Mouse (Mus musculus) liver, embryonic 16.5 days (tissue): ENCODE measurements around the gene Mthfsd. TPM values are rescaled to one million over a fixed set of nuclear protein-coding genes. Genes with fewer than 3 reads are reported as not detected.

Experiments
- ATAC-seq: fragments of 200-750 bp; cut with Nextera tagmentation; 2 replicates; pipeline ENCODE4 v1.8.0; 2017; ENCODE audit warnings: low read depth, mild to moderate bottlenecking, moderate number of reproducible peaks, moderate library complexity
- H3K27ac ChIP-seq: fragments of 300-500 bp; sonication (generic); 2 replicates; pipeline ENCODE4 v1.5.1; 2014; ENCODE audit warnings: mild to moderate bottlenecking, low read length
- H3K27me3 ChIP-seq: fragments of 300-500 bp; sonication (generic); 2 replicates; pipeline ENCODE4 v1.6.1; 2014; ENCODE audit warnings: low read depth, low read length, mixed read lengths; ENCODE audit not compliant: control insufficient read depth, insufficient read depth
- H3K36me3 ChIP-seq: fragments of 300-500 bp; sonication (generic); 2 replicates; pipeline ENCODE4 v1.6.1; 2014; ENCODE audit warnings: mild to moderate bottlenecking; ENCODE audit not compliant: control insufficient read depth, insufficient read depth
- H3K4me1 ChIP-seq: fragments of 300-500 bp; sonication (generic); 2 replicates; pipeline ENCODE4 v1.6.1; 2014; ENCODE audit warnings: low read depth, low read length, mixed read lengths; ENCODE audit not compliant: control insufficient read depth
- H3K4me2 ChIP-seq: fragments of 300-500 bp; sonication (generic); 2 replicates; pipeline ENCODE4 v1.6.1; 2014; ENCODE audit warnings: low read depth, low read length, mixed read lengths
- H3K4me3 ChIP-seq: fragments of 300-500 bp; sonication (generic); 2 replicates; pipeline ENCODE4 v1.5.1; 2014; ENCODE audit warnings: low read depth, mild to moderate bottlenecking, low read length
- H3K9ac ChIP-seq: fragments of 300-500 bp; sonication (generic); 2 replicates; pipeline ENCODE4 v1.6.1; 2014; ENCODE audit warnings: low read depth, low read length
- H3K9me3 ChIP-seq: fragments of 300-500 bp; sonication (generic); replicated peaks from 2 replicates; pipeline ENCODE4 v1.6.1; 2016; ENCODE audit warnings: low read length; ENCODE audit not compliant: control insufficient read depth
- WGBS: fragments of 180-500 bp; shearing (Covaris S2); extraction: QIAGEN DNeasy Blood & Tissue Kit; methylation state at CpG from one replicate; pipeline ENCODE4 v1.1.7; 2014; ENCODE audit not compliant: insufficient replicate concordance; 5-methylcytosine and 5-hydroxymethylcytosine counted together
- polyA plus RNA-seq: library from polyadenylated mRNA; unstranded; fragments of >200 nt; fragmentation: Nextera tagmentation; extraction: Ambion mirVana; gene quantifications from 2 replicates; pipeline ENCODE4 v1.2.1, GENCODE M21; 2015

Mthfsd gene
- polyA plus RNA-seq, 1 experiment from 2014 or later = 17.0 TPM

DNA sequence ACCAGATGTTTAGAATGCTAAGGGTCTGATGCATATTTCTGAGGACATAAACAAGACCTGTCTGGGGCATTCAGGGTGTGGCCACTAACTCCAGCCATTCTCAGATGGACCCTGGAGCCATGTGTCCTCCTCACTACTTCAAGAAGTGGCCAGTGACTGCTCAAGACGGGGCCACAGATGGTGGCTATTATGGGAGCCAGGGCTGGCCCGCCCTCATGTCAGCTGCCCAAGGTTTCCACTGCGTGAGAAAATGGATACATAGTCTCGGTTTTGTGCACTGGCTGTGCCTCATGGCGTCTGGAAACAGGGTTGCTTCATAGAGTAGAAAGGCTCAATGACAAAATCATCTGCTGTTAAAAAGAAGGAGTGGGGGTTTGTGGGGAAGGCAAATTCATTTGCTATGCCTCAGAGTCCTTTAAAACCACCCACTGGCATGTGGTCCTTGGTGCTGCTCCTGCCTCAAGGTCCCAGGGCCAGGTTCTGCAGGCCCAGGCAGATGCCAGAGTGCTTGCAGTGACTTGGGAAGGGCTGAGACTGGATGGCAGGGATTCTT lies 24.8 kb upstream of the Mthfsd start:
- no peaks in the 10 kb centered on the region; the same call in 1 of the 2 replicates for H3K9me3 ChIP-seq
- H3K4me3 ChIP-seq = no peak overlapping the region
- no peaks in the 10 kb centered on the region for H3K4me1 ChIP-seq
- H3K27ac ChIP-seq = no peak overlapping the region
- no peak overlapping the region for H3K9ac ChIP-seq
- H3K4me2 ChIP-seq = no peak overlapping the region
- no peaks in the 10 kb centered on the region for H3K36me3 ChIP-seq
- ATAC-seq = no peak
- H3K27me3 ChIP-seq = peaks cover 31% of the 10 kb centered on the region
- 58% methylated on average over 5 of the region's 5 CpGs for WGBS

DNA sequence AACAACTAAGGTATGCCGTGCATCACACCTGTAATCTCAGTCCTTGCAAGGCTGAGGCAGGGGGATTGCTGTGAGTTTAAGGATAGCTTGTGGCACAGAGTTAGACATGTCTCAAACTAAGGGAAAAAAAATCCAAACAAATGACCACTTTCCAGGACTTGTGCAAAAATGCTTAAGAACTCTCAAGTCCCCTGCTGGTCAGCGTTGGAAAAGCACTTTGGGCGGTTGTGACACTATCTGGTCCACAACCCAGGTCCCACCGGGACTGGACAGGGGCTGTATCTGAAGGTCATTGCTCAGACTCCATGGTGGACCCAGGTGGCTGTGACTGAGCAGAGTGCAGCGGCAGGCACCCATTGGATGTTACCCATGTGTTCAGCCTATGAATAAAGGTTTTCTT lies 22.3 kb upstream of the Mthfsd start:
- no peak overlapping the region for H3K4me2 ChIP-seq
- H3K27me3 ChIP-seq = peaks cover 56% of the 10 kb centered on the region
- ATAC-seq = no peak
- no peak overlapping the region for H3K9ac ChIP-seq
- no peaks in the 10 kb centered on the region for H3K9me3 ChIP-seq
- H3K4me3 ChIP-seq = no peak overlapping the region
- H3K4me1 ChIP-seq = no peaks in the 10 kb centered on the region
- no peak overlapping the region for H3K27ac ChIP-seq
- H3K36me3 ChIP-seq = no peaks in the 10 kb centered on the region
- WGBS = 26% methylated on average over 5 of the region's 5 CpGs

DNA sequence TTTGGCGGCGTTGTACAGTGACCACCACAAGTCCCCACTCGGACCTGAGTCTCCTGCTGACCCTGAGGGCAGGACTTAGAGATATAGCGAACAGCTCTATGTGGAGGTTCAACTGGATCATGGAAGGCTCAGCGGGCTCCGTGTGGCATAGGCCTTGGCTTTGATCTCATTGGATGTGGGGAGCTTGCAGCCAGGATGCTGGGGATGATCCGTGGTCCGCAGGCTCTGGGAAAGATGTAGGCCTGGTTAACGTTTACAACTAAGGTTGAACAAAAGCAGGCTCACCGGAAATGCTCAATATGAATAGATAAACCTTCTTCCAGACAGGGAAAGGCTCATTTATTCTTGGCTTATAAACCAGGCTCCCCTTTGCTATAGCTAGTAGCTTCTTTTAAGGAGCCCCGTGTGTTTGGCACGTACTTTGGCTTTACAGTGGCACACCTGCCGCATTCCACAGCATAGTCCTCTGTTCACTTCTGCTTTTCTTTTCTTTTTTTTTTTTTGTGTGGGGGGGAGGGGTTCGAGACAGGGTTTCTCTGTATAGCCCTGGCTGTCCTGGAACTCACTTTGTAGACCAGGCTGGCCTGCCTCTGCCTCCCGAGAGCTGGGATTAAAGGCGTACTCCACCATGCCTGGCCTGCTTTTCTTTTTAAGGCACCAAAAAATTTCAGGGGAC lies 21.2 kb upstream of the Mthfsd start:
- H3K4me2 ChIP-seq = no peak overlapping the region

DNA sequence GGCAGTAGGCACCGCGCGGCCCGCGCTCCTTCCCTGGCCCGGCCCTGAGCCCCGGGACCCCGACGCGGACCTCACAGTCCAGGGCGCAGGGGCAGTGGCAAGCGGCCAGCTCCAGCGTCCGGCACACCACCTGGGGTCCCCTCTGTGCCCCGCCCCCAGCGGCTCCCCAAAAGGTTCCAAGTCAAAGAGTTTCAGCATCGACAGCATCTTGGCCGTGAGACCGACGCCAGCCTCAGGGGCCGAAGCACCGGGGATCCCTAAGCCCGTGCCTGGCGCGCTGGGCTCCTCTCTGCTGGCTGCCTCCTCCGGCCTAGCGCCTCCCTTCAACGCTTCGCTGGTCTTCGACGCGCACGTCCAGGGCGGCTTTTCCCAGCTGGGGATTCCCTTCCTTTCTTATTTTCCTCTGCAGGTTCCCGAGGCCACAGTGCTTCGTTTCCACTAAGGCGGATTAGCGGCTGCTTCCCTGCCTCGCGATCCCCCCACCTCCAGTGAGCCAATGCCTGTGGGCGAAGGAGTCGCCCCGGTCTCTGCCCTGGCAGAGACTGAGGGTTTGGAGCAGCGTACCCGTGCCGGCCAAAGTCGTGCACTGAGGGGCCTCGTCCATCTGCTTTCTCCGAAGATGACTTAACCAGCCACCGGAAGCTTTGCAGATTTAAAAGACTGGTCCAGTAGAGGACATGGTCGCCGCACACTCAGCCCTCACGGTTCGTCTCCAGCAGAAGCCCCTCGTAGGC lies 20.5 kb upstream of the Mthfsd start:
- WGBS = 3% methylated on average over 55 of the region's 55 CpGs
- H3K27me3 ChIP-seq = peaks cover 73% of the 10 kb centered on the region
- ATAC-seq = no peak
- H3K4me1 ChIP-seq = no peaks in the 10 kb centered on the region
- H3K4me3 ChIP-seq = no peak overlapping the region
- no peak overlapping the region for H3K4me2 ChIP-seq
- H3K27ac ChIP-seq = no peak overlapping the region
- no peaks in the 10 kb centered on the region for H3K36me3 ChIP-seq
- no peak overlapping the region for H3K9ac ChIP-seq
- H3K9me3 ChIP-seq = no peaks in the 10 kb centered on the region

More for the DNA sequence above, 21.2 kb upstream of the Mthfsd start:
- Histone ChIP-seq H3K27ac (no peak overlapping the region), H3K27me3 (peaks cover 68% of the 10 kb centered on the region), H3K9ac (no peak overlapping the region), H3K4me1 (no peaks in the 10 kb centered on the region), H3K4me3 (no peak overlapping the region), H3K9me3 (no peaks in the 10 kb centered on the region), H3K36me3 (no peaks in the 10 kb centered on the region)
- WGBS = 12% methylated on average over 16 of the region's 16 CpGs
- ATAC-seq = no peak

DNA sequence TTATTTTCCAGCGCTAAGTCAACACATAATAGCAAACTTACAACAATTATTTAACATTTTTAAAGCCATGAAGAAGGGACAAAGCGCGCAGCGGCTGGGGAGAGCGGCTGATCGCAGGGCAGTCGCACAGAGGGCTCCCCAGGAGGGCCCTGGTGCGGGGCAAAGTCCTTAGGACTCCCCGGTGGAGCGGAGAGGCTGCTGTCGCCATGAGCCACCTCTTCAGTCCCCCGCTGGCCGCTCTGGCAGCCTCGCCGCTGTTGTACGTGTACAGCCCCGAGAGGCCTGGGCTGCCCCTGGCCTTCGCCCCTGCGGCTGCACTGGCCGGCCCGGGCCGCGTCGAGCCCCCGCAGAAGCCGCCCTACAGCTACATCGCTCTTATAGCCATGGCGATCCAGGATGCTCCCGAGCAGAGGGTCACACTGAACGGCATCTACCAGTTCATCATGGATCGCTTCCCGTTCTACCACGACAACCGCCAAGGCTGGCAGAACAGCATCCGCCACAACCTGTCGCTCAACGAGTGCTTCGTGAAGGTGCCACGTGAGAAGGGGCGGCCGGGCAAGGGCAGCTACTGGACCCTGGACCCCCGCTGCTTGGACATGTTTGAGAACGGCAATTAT lies 19.7 kb upstream of the Mthfsd start, which contains the start of gene Foxl1:
Gene Foxl1, plus strand, starts transcription at position 185 of the 620 bp plus-strand sequence.
- Histone ChIP-seq H3K36me3 (no peaks in the 10 kb centered on the region), H3K27me3 (peaks cover 82% of the 10 kb centered on the region), H3K4me3 (no peak within 1 kb of the TSS), H3K9me3 (no peaks in the 10 kb centered on the region), H3K4me2 (no peak within 1 kb of the TSS), H3K9ac (no peak within 1 kb of the TSS), H3K27ac (no peak within 1 kb of the TSS), H3K4me1 (no peaks in the 10 kb centered on the region)
- no peak for ATAC-seq
- 3% methylated on average over 43 of the region's 43 CpGs for WGBS

DNA sequence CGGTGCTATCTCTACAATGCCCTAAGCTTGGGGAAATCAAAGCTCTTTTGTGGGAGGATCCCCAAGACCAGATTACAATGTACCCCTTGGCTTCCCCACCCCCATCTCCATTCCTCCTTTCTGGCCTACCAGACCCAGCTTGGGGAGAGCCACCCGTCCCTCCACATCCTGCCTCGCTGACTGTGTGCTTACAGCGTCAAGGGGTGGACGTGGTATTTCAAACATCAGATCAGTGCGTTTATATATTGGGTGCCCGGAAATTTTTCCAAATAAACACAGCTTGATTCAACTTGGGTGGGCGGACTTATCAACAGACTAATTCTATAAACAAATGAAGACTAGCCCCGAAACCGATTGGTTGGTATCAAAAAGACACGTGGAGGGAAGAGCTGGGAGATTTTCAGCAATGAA lies 19.1 kb upstream of the Mthfsd start:
- Histone ChIP-seq H3K9ac (no peak overlapping the region), H3K36me3 (no peaks in the 10 kb centered on the region), H3K27me3 (peaks cover 87% of the 10 kb centered on the region), H3K4me3 (no peak overlapping the region), H3K27ac (no peak overlapping the region), H3K9me3 (no peaks in the 10 kb centered on the region), H3K4me2 (no peak overlapping the region), H3K4me1 (no peaks in the 10 kb centered on the region)
- 4% methylated on average over 11 of the region's 11 CpGs for WGBS
- no peak for ATAC-seq

DNA sequence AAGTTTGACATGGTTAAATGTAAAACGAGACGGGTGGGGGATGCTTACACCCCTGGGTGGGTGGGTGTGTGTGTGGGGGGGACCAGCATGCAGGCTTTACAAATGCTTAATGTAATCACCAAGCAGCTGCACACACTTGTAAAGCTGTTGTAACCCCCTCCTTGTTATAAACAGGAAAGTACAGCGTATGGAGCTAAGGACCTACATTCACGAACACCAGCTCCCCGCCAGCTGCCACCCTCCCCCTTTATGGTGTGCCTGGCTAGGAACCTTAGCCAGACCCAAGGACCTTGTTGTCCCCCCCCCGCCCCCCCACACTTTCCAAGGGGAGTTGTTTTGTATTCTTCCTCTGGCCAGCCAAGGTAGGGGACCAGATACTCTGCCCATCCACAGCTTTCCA lies 18.5 kb upstream of the Mthfsd start:
- no peaks in the 10 kb centered on the region for H3K4me1 ChIP-seq
- H3K36me3 ChIP-seq = no peaks in the 10 kb centered on the region
- no peak overlapping the region for H3K27ac ChIP-seq
- H3K4me3 ChIP-seq = no peak overlapping the region
- H3K27me3 ChIP-seq = peaks cover 93% of the 10 kb centered on the region
- no peak for ATAC-seq
- no peak overlapping the region for H3K9ac ChIP-seq
- no peak overlapping the region for H3K4me2 ChIP-seq
- WGBS = 18% methylated on average over 6 of the region's 6 CpGs
- no peaks in the 10 kb centered on the region for H3K9me3 ChIP-seq

DNA sequence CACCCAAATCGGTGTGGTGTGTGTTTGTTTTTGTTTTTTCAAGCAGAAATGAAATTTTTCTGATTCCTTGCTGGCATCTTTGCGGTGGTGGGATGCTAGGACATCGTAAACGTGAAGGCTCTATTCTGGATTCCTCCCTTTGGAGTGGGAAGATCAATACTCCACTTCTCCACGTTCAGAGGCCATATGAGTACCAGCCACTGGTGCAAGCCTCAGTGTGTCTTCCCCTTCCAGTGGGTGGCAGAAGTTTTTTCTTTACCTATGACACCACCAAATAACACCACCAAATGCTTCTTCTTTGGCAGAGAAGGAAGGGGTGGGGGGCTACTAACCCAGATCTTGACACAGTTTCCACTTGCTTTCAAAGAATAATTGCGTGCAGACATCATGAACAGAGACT lies 18.0 kb upstream of the Mthfsd start:
- Histone ChIP-seq H3K36me3 (no peaks in the 10 kb centered on the region), H3K4me3 (no peak overlapping the region)

More for the DNA sequence above, 18.0 kb upstream of the Mthfsd start:
- Histone ChIP-seq H3K4me1 (no peaks in the 10 kb centered on the region), H3K4me2 (no peak overlapping the region), H3K9ac (no peak overlapping the region), H3K9me3 (no peaks in the 10 kb centered on the region), H3K27ac (no peak overlapping the region), H3K27me3 (peaks cover 97% of the 10 kb centered on the region)
- ATAC-seq = no peak
- 6% methylated on average over 6 of the region's 6 CpGs for WGBS
